Mouse (Mus musculus) inflammation-experienced regulatory T-cells, adult 6 months (primary cell): ENCODE measurements around the gene 1700122O11Rik. TPM values are rescaled to one million over a fixed set of nuclear protein-coding genes. Genes with fewer than 3 reads are reported as not detected.

Experiments used
- polyA plus RNA-seq, 3 experiments: library from polyadenylated mRNA; unstranded; fragments of 100-300 nt; shearing (Covaris generic); gene quantifications; one replicate each; pipeline ENCODE4 v1.2.1; 2017

The 1700122O11Rik gene
- polyA plus RNA-seq, 3 experiments from 2014 or later: not detected

Other genes with a start within 250 kb of the 1700122O11Rik start
- not detected for gene Mdfi, start 203.6 kb downstream of the 1700122O11Rik start, polyA plus RNA-seq
- 1 to 10 TPM; 1.9 to 5.7 (median 4.4) TPM for gene Foxp4, start 113.6 kb downstream of the 1700122O11Rik start, polyA plus RNA-seq
- gene 1700067P10Rik, start 51.0 kb upstream of the 1700122O11Rik start, polyA plus RNA-seq: not detected
- gene 9830107B12Rik, start 108.0 kb upstream of the 1700122O11Rik start, polyA plus RNA-seq: not detected
- gene A530064D06Rik, start 129.0 kb upstream of the 1700122O11Rik start, polyA plus RNA-seq: under 1 TPM in 1 of 3 experiments, not detected in 2; 0.36 TPM
- gene Trem1, start 194.5 kb upstream of the 1700122O11Rik start, polyA plus RNA-seq: not detected
- not detected for gene Trem3, start 209.5 kb upstream of the 1700122O11Rik start, polyA plus RNA-seq
- gene Treml4, start 226.0 kb upstream of the 1700122O11Rik start, polyA plus RNA-seq: 1 to 10 TPM in 1 of 3 experiments, under 1 TPM in 1, not detected in 1; 0.55 to 1.3 TPM